Mouse (Mus musculus) ovary, postnatal 10 days (tissue): Measurements from ENCODE around the gene Foxn3.

Source experiments
- DNase-seq: peaks from one replicate; pipeline ENCODE4 v3.0.0; 2022; ENCODE audit warnings: low spot score

The Foxn3 gene

DNA sequence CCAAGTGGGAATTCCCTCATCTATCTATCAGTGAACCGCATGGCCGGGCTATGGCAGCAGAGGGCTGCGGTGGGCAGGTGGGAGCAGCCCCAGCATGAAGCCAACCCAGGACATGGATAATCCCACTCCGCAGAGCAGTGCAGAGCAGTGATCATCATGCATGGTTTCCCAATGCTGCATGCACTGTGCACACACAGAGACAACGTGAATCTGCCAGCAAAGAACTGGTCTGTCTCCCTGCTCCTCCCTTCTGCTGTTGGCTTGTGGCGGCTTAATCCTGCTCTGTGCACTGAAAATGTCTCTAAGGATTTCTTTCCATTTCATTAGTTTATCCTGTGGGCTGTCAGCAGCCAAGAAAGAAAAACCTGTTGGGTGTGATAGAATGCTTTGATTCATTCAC is 276.7 kb downstream of the Foxn3 start:
- no peak for DNase-seq

DNA sequence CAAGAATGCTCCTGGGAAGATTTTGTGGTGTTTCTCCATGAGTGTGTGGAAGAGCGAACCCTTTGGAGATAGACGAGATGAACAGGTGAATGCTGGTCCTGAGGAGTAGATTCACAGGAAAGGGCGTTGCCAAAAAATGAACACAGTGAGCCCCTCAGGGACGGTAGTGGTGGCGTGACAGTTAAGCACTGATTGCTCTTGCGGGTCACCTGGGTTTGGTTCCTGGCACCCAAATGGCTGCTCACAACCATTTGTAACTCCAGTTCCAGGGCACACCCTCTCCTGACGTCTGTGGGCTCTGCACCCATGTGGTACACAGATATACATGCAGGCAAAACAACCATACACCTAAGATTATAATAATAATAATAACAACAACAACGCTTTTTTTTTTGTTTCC is 277.7 kb downstream of the Foxn3 start:
- no peak for DNase-seq

GRCm38 (mm10) chr12:99285199-99285598 is 278.2 kb downstream of the Foxn3 start:
- DNase-seq = no peak

GRCm38 (mm10) chr12:99284419-99285069 is 278.8 kb downstream of the Foxn3 start:
- DNase-seq = no peak

- DNase-seq = no peak
Observed at GRCm38 (mm10) chr12:99280826-99281225, 282.6 kb downstream of the Foxn3 start.

DNA sequence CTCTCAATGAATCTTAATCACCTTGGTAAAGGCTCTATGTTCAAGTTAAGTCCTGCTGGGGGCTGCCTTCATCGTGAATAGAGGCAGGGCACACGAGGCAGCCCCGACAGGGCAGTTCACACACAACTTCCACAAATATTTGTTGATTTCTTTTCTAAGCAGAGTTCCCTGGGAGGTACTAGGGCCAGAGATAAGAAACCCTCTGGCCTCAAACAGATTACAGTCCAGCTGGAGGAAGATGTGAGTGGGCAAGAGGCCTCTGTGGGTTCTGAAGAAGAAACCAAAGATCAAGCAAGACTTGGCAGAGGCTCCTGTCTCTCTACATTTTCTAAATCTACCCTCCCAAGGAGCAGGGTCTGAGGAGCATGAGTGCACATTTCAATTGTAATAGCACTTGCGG is 283.1 kb downstream of the Foxn3 start:
- no peak for DNase-seq

- no peak for DNase-seq
Observed at GRCm38 (mm10) chr12:99279426-99279825, 284.0 kb downstream of the Foxn3 start.

DNA sequence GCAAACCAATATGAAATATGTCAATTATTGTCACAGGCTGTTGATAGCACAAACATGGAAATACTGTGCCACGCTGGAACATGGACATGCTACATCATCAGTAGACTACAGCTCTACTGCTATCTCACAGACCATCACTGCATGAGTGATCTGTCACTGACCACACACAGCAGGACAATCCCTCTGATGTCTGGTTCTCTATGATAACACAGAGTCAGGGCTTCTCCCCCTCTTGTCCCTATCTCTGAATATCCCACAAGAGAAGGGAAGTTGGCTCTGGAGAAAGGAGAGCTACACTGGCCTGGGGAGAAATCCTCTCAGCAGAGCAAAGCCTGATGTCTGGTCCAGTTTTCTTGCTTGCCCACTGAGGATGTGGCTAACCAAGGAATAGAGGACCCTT is 288.8 kb downstream of the Foxn3 start:
- no peak for DNase-seq

DNA sequence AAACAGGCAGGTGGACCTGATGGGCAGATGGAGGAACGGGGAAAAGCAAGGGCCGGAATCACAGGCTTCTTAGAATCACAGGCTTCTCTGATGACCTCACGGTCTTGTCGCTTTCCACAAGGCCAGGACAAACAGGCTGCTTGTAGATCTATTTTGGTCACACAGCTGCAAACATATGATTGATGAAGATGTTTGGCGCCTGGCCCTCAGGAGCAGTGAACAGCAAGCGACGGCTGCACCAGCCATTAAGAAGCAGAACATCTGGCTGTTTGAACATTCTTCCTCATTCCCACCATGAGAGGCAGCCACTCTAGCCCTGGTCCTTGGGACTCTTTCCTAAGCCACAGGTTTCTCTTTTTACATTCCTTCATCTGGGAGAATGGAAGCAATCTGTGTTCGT is 294.0 kb downstream of the Foxn3 start:
- no peak for DNase-seq

GRCm38 (mm10) chr12:99268954-99269353 is 294.4 kb downstream of the Foxn3 start:
- no peak for DNase-seq

DNA sequence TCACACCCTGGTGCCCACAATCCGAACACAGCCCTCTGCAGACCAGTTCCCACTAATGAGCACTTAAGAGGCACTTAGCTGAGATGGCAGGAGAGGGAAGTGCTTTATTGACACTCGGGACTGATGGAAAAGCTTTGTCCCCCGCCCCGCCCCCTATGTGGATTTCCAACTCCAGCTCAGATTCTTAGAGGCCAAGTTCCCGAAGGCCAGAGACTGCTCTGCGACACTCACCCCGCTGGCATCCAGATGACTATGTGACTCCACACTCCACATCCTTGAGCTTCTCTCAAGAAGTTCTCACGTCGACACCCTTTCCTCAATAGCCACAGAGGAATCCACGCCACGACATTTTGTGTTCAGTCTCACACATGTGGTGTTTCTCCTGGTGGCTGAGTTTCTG is 295.6 kb downstream of the Foxn3 start:
- no peak for DNase-seq

GRCm38 (mm10) chr12:99266434-99266833 is 296.9 kb downstream of the Foxn3 start:
- DNase-seq = no peak

- DNase-seq = no peak
Observed at GRCm38 (mm10) chr12:99265777-99266176, 297.6 kb downstream of the Foxn3 start.

DNA sequence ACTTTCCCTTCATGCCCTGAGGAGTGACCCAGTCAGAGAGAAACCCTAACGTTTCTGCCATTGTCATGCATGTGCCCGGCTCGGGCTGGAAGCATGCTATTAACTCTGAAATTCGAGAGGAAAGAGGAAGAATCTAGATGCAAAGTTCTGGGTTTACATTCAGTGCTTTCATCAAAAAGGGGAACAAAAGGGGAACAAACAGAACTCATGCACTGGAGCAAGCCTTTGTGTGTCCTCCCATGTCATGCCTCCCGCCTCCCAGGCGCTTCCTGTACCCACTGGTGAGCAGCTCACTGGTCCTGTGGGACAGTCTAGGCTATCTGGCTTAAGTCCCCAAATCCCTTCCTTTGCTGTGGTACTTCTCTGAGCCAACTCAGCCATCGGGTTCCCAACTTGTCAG is 299.0 kb downstream of the Foxn3 start:
- DNase-seq = no peak

DNA sequence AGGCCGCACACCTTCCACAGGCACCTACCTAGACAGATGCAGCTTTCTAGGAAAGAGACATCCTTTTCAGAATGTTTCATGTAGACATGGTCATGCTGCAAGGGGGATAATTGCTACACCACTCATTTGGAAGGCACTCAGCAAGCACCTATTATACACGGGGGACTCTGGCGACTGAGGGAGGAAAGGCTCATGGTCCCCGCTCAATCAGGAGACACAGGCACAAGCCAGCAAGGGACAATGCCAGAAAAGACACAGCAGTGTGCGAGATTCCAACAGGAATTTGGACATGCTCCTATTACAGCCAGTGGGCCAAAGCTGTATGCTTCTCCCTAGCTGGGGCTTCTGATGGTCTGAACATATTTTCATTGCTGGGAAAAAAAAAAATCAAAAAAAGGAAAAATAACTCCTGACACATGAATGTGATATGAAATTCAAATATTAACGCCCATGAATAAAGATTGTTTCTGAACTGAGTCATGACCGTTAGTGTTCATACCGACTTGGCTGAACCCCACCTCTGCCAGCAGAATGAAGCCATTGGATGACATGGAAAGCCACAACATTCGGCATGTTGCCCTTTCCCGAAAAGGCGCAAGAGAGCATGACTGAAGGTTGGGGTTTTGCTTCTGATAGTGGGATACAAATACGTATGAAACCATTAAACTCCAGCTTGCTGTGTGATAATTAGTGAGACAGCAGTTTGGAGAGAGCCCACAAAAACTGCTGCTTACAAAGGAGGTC is 299.6 kb downstream of the Foxn3 start:
- no peak for DNase-seq

DNA sequence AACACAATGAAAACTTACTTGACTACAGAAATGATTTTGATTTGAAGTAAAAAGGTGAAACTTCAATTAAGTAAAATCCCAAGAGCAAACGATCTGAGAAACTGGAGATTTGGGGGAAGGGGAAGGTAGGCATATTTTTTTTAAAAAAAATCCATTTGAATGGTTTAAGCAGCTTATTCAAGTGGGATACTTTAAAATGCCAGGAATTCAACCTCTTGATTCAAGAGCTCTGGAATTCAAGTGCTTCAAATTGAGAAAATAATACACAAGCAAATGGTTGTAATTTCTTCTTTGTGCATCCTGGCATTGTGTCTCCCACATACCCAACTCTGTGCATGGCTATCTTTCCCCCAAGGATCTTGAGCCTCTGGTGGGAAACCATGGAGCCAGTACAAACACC is 300.5 kb downstream of the Foxn3 start:
- DNase-seq = no peak

GRCm38 (mm10) chr12:99262066-99262599 is 301.2 kb downstream of the Foxn3 start:
- DNase-seq = no peak

DNA sequence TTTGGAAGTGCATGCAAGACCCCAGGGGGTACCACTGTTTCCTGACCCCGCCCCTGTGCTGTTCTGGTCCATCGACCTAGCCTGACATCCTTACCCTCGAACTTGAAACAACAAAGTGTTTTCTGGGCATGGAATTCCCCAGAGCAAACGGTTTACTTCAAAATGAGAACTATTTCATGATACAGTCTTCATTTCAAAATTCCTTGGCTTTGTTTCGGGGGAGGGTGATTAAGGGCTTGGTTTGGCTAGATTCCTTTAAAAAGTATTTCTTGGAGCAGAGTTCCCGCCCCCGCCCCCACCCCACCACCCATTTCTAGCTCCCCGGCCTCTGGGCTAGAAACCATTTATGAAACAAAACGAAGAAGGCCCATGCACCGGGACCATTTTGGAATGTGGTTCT is 303.2 kb downstream of the Foxn3 start:
- DNase-seq = no peak

- no peak for DNase-seq
Observed at GRCm38 (mm10) chr12:99257570-99257969, 305.8 kb downstream of the Foxn3 start.

GRCm38 (mm10) chr12:99256997-99257396 is 306.4 kb downstream of the Foxn3 start:
- no peak for DNase-seq

- no peak for DNase-seq
Observed at GRCm38 (mm10) chr12:99256463-99256862, 306.9 kb downstream of the Foxn3 start.

DNA sequence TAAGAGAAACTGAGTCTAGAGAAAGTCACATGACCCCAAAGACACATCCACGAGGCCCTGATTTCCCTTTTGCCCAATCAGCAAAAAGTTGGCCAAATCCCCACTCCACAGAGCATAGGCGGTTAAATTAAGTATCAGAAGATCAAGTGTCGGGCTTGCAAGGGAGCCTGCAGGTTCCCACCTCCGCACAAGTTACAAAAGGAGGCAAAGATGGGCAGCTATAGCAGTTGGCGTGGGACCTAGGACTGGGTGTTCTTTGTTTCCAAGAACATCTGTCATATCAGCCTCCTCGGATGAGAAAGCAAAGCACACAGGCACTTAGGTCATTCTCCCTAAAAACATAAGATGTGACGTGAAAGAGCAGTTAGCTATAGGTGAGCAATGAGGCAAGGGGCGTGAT is 308.9 kb downstream of the Foxn3 start:
- DNase-seq = no peak

DNA sequence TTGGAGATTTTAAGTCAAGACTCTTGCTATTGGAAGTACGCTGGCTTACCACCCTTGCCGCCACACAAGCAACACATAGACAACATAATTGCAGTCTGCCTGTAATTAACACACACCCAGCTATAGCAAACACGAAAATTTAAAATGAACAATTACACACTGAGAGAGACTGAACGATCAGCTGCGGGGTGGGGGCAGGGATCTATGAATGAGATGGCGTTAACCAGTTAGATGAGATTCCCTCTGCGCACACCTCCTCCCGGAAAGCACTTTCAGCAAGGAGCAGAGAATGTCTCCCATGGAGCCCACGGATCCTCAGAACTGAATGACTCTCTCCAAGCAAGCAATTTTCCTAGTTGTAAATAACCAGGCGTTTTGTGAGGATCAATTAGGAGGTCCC is 309.8 kb downstream of the Foxn3 start:
- no peak for DNase-seq

- no peak for DNase-seq
Observed at GRCm38 (mm10) chr12:99248606-99249005, 314.8 kb downstream of the Foxn3 start.
